Mouse (Mus musculus) thymus, postnatal 4 days (tissue): ENCODE measurements around the gene Emb.

Experiments
- DNase-seq: peaks from one replicate; pipeline ENCODE4 v3.0.0; 2021

Emb gene

DNA sequence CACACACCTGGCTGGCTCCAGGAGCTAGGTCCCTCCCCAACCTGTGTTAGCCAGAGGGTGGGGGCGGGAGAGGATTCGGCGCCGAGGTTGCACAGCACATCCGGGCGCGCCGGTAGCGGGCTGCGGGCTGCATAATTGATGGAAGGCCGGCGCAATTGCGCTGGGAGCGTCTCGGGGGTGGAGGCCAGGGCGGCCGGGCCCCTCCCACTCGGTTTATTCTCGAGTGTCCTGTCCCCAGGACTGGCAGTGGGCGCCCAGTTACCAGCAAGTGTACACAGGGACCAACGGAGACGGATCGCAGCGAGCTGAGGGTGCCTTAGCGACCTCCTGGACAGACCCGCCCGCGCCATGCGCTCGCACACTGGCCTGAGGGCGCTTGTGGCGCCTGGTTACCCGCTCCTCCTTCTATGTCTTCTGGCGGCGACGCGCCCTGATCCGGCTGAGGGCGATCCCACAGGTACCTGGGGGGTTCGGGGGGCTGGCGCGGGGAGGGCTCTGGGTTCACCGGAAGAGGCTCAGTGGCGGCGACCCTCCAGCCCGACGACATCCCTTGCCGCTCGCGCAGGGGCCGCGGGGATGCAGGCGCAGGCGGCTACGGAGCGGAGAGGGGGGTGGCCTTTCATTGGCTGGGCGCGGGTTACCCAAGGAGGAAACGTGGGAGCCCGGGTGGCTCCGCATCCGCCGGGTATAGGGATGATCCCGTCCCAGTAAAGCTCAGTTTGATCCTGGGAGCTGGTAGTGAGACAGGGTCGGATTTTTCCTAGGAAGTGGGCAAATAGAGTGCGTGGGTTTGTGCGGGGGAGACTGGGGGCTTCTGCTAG lies 12.4 kb downstream of the Emb start, which contains the start of gene Gm17509:
Gene Gm17509 (minus strand): TSS at position 575 of the 821 bp plus-strand sequence.
- peak; percentile 87 for DNase-seq

DNA sequence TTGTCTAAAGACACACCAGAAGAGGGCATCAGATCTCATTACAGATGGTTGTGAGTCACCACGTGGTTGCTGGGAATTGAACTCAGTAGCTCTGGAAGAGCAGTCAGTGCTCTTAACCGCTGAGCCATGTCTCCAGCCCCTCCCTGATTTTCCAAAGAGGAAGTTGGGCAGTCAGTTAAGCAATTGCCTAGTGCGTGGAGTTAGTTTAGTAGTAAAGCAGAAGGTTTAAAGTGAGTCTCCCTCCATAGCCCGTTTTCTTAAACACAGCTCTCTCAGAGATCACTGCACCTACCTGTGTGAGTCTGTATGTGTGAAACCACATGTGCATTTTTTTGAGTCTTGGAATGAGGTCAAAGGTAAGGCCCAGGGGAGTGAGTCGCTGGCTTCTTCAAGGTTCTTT lies 14.8 kb downstream of the Emb start:
- DNase-seq = no peak

DNA sequence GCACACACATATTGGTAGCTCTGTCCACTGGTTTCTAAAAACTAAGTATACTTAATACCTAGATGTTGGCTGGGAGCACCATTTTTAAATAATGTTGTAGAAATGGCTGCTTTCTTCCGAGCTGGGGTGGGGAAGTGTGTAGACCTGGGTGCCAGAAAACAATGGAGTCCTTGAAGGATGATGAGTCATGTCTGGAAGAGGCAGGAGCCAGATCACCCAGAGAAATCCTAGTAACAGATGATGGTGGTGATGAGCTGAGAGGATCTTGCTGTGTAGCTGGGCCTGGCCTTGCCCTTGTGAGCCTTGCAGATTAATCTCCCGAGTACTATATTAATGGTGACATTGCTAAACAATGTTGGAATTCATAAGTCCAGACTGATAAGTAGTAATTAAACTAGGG lies 16.6 kb downstream of the Emb start:
- no peak for DNase-seq

GRCm38 (mm10) chr13:117225561-117225960 lies 17.2 kb downstream of the Emb start:
- DNase-seq = no peak

DNA sequence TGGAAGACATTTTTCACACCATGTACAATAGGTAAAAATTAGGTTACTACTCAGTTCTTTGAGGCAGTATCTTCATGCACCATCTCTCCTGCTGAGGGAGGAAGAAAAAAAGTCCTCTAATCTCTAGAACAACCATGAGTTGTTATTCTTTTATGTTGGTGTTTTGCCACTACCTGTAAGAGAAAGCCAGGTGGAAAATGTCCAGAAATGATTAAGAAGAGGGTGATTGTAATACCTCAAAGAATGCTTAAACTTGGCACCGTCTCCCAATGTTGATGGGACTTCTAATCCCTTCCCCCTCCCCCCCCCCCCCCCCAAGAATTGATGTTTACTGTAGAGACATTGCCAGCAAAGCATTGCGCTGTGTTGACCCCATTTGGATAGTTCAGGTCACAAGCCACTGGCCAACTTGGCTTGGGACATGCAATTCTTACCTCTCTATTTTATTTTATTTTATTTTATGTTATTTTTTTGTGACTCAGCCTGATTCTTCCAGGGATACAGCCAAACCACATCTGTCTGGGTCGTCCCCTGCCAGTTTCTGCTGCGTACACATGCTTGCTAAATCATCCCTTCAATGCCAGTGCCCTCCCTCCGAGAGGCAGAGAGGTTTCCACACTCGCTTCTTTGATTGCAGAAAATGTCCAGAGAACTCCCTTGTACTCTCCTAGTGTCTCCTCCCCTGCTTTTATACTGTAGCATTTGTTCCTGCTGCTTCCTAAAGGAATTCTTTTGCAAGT lies 22.2 kb downstream of the Emb start:
- DNase-seq = no peak

GRCm38 (mm10) chr13:117233808-117234207 lies 25.5 kb downstream of the Emb start:
- no peak for DNase-seq

DNA sequence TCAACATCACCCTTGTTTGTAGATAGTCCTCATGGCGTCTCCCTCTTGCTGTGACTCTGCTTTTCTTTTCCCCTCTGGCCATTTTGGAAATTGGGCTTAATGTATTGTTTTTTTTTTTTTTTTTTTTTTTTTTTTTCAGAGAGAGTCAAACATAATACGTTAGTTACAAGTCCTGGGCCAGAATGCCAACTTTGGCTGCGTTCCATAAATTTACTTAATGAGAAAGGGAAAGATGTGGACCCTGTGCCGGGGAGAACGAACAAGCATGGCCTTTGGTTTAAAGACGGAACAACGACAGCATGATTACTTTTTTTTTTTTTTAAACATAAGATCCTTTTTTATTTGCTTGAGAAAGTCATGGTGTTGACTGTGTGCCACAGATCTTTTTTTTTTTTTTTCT lies 26.1 kb downstream of the Emb start:
- DNase-seq = no peak

- no peak for DNase-seq
These were observed 27.3 kb downstream of the Emb start for GRCm38 (mm10) chr13:117235530-117236212.

GRCm38 (mm10) chr13:117237111-117237510 lies 28.8 kb downstream of the Emb start:
- no peak for DNase-seq

DNA sequence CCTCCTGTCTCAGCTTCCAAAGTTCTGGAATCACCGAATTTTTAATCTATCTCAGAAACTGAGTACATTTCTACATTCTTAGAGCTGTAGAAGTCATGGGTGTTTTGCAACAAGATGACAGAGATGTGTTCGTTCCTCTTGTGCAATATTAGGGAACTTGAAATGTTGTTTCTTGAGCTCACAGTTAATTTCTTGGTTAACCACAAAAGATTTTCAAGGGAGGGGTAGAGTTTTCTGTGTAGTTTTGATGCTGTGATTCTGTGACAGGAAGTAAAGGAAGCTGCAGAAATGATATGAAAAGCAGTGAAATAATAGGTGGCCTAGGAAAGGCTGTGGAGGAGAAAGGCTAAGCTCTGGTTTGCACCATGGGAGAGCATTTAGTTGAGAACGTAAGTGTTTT lies 33.7 kb downstream of the Emb start:
- no peak for DNase-seq

DNA sequence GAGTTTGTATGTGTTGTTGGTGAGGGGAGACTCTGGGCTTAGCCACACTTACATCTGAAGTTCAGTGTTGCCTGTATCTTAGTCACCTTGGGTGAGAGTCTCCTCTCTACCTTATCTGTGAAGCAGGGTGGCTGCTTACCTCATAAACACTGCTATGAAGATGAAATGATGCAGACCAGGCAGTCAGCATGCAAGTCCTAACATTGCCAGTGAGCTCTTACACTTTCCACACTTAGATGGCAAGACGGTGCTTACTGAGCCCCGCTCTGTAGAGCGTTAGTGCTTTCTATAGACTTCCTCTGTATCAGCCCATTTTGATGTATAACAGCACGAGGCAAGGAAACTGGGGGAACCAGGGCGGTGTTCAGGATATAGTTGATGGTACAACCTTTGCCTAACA lies 34.3 kb downstream of the Emb start:
- no peak for DNase-seq

DNA sequence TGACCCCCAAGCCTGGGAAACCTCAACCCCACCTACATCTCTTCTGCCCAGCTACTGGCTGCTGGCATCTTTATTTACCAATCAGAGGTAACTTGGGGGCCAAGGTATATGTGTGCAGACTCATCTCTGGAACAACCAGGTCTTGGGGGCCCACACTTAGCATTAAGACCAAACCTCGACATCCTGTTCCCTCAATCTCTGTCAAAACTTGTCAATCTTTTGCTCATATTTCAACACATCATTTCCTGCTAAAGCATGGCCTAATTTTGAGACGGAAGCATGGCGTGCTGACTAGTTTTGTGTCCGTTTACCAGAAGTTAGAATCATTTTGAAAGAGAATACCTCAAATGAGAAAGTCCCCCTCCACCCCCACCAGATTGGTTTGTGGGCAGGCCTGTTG lies 52.4 kb downstream of the Emb start:
- no peak for DNase-seq

DNA sequence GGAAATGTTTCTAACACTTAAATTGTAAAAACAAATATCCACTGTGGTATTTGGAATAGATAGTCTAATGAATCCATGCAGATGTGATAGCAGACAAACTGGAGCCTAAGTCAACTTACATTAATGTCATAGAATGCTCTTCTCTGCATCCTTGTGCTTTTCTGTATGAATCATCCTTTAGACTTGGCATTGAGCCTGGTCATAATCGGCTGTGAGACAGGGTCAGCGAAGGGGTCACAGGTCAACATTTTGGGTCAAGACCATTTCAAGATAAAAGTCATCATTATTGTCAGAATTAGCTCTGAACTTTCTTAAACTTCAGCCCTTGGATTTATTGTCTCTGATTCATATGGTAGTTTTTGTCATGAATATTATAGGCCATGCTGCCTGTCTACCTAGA lies 57.8 kb downstream of the Emb start:
- no peak for DNase-seq

DNA sequence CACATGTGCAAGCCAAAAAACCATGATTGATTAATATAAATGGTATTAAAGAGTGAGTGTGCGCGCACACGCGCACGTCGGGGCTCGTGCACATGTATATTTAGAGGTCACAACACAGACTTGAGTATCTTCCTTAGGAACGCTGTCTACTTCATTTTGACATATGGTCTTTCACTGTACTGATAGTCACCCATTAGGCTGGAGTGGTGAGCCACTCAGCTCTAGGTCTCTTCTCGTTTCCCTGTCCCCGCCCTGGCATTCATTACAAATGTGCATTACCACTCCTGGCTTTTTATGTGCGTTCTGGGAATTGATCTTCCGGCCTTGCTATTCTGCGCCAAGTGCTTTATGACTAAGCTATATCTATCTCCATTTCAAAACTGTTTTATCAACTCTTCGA lies 59.6 kb downstream of the Emb start:
- no peak for DNase-seq

- DNase-seq = peak; percentile 71
These were observed 75.7 kb downstream of the Emb start for GRCm38 (mm10) chr13:117284036-117284435.

DNA sequence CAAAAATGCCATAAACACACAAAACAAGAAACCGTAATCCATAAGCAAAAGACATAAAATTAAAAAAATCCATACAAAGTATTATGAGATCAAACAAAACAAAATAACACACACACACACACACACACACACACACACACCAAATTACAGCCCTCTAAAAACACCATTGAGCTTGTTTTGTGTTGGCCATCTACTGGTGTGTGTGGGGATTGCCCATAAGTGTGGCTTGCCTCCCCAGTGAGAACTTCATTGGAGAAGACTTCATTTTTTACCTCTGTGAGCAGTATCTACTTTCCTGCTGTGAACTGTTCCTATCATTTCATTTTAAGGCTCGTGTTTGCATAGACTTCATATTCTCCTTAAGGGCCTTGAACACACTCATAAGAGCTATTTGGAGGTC lies 78.6 kb downstream of the Emb start:
- peak; percentile 71 for DNase-seq

- DNase-seq = peak; percentile 35
These were observed 79.1 kb downstream of the Emb start for GRCm38 (mm10) chr13:117287400-117287799.

DNA sequence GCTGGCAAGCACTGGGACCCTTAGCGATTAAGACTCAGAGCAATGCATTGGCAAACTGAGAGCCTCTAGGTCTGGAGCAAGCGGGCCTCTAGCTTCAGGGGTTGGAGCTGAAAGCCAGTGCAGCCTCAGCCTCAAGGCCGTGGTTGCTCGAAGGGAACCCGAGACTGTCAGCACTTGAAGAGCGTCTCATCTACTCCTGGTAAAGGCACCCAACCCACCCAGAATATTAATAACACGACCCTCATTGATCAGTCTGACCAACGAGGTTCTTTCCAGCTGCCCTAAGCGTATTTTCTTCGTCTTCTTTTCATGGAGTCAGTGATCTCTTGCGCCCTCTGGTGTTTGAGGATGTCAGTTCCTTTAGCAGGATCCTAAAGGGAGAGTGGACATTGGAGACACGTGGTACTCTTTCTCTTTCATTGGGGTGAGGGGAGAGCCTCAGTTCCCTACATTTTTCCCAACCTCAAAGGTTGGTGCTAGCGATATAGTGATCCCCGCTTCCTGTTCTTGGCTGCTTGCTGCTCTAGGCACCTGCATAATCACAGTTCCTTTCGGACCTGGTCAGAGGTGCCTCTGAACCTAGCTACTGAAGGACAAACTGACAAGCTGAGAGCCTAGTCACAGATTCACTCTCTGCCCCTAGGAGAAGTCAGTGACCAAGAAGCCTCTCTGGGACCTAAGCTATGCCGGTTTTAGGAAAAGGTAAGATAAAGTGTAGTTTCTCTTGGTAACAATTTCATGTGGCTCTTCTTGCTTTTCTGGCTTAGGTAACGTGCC lies 81.3 kb downstream of the Emb start:
- DNase-seq = peak; percentile 84

DNA sequence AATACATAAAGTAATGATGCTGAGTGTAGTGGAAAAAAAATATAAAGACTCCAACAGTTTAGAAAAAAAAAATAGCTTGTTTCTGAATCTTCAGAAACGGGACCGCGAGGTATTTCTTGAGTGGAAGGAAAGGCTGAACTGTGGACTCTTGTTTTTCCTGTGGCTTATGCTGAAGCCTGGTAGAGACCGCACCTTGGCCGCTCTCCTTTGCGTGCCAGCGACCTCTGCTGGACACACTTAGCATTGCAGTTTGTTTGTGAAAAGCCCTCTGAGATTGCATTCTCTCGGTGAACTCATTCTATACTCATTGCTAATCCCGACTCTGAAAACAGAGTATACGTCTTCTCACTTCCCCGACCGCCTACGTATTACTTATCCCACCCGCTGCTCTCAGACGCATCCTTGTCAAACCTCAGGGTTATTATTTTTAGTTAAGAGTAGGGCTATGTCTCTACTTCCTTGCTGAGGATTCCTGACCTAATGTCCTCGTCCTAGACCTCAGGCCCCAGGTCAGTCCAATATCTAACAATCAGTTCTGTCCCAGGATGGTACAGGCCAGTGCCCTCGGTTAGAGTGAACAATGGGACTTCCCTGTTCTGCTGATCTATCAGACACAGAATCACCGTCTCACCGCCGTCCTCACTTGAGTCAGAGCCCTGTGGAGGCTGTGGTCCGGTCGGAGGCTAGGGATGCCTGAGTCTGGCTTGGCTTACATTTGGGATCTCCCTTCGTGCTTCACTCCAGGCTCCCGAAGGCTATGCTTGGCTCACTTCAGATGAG lies 103.3 kb downstream of the Emb start:
- DNase-seq = peak; percentile 91
